Mouse (Mus musculus) cerebellum, adult 2 months (tissue): ENCODE measurements at regions not wholly inside any gene's neighbourhood (a gene's known extent, or its start where the extent isn't known, plus 50 kb on each side); places are given as distances from the start of the nearest gene placed in this dataset.

Experiments used
- CTCF ChIP-seq: fragments of 200-500 bp; IDR thresholded peaks from 2 replicates; pipeline ENCODE4 v1.5.1; 2011; ENCODE audit warnings: low read depth, mild to moderate bottlenecking, control low read depth, low read length, moderate library complexity, borderline replicate concordance; ENCODE audit not compliant: insufficient read depth
- POLR2A ChIP-seq: fragments of 200-500 bp; IDR thresholded peaks from 2 replicates; pipeline ENCODE4 v1.6.1; 2011; ENCODE audit warnings: low read length, control low read depth, borderline replicate concordance; ENCODE audit not compliant: insufficient read depth

- TF ChIP-seq CTCF (peak; percentile 8; the same call in 1 of the 2 replicates), POLR2A (no peak)
These were observed 259.9 kb downstream of the Stim2 start for GRCm38 (mm10) chr5:54258087-54258733.
